Mouse (Mus musculus) cerebellum, adult 2 months (tissue): ENCODE measurements around the gene Clint1.

Experiments used
- CTCF ChIP-seq: fragments of 200-500 bp; IDR thresholded peaks from 2 replicates; pipeline ENCODE4 v1.5.1; 2011; ENCODE audit warnings: low read depth, mild to moderate bottlenecking, control low read depth, low read length, moderate library complexity, borderline replicate concordance; ENCODE audit not compliant: insufficient read depth
- POLR2A ChIP-seq: fragments of 200-500 bp; IDR thresholded peaks from 2 replicates; pipeline ENCODE4 v1.6.1; 2011; ENCODE audit warnings: low read length, control low read depth, borderline replicate concordance; ENCODE audit not compliant: insufficient read depth

DNA sequence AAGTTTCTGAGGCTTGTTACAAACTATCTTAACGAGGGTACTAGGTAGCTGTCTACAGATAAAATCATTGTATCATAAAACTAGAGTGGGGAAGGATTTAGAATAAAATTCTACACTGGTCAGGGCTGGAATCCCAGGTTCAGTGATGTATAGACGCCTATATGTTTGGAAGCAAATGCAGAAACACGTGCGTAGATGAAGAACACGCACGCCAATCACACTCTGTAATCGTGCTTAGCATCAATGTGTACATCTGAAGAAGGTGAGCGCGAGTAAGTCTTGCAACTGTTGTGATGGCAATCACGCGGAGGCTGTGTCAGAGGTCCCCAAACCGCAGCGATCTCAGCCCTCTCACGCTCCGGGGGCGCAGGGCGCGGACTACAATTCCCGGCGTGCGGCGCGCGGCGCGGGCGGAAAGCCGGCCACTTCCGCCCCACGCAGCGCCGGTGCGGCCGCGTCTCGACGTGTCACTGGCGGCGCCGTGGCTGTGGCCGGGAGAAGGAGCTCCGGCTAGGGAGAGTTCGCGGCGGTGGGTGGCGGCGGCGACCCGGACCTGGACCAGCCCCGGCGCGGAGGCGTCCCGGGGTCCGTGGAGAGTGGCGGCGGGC, at the start of gene Clint1:
- no peak for TF ChIP-seq CTCF
- TF ChIP-seq POLR2A, result peak; percentile 91
